Mouse (Mus musculus): ENCODE results near the gene Phf21b. TPM values are rescaled to one million over a fixed set of nuclear protein-coding genes. Genes with fewer than 3 reads are reported as not detected.
"Not testable (repeated sequence)": the region's sequence is repeated elsewhere in the genome, so short reads cannot be mapped to it uniquely, and the experiment has no call there.

Gene Phf21b
- polyA plus RNA-seq (2012; rRNA removed) = 1.9 and 3.9 TPM in 2 replicates

DNA sequence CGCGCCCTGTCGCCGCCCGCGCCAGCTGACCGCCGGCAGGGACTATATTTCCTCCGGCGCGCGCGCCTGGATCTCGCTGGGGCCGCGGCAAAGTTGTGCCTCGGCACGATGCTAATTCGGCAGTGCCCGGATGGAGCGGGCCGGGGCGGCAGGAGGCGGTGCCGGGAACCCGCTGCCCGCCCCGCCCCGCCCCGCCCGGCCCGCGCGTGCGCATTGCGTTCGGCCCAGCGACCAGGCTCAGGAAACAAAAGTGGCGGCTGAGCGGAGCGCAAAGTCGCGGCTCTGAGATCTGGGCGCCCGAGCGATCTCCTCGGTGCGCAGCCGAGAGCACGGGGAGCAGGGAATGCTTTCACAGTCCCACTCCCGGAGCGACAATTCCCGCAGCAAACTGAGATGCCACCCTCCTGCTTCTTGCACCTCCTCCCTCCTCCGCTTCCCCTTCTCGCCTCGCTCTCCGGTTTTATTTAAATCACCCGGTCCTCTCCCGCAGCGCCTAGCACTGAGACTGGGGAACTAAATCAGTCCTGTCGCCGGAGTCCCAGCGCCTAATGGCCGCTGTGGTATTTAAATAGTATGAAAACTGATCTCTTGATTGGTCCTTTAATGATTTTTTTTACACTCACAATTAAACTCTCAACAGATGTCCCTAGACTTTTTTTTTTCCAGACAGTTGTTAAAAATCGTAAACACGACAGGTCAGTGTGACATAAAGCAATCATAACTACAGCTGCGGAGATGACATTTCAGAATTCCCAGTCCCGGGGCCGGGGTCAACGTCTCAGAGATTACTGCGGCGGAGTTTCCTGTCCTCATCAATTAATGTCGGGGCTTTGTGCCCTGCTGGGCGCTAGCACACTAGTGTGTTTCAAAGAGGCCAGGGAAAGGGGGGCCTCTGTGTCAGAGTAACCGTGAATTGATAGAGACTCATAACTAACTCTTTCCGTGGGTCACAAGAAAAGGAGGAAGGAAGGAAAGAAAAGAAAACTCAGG lies at the start of gene Phf21b:
Phf21b (minus strand) TSS at position 44 of the 990 bp plus-strand sequence.
- DNase-seq (ENCODE audit: low spot score) = peak; percentile 79

GRCm38 (mm10) chr15:84903843-84904385 lies 48.1 kb upstream of the Phf21b start:
- no peak for DNase-seq (ENCODE audit: low spot score)

- no peak for DNase-seq (ENCODE audit: low spot score)
Measured at GRCm38 (mm10) chr15:84898077-84898476, 42.2 kb upstream of the Phf21b start.

- DNase-seq (ENCODE audit: low spot score) = no peak
Measured at GRCm38 (mm10) chr15:84896664-84897063, 40.8 kb upstream of the Phf21b start.

GRCm38 (mm10) chr15:84896216-84896615 lies 40.4 kb upstream of the Phf21b start:
- not testable (repeated sequence) for DNase-seq (ENCODE audit: low spot score)

DNA sequence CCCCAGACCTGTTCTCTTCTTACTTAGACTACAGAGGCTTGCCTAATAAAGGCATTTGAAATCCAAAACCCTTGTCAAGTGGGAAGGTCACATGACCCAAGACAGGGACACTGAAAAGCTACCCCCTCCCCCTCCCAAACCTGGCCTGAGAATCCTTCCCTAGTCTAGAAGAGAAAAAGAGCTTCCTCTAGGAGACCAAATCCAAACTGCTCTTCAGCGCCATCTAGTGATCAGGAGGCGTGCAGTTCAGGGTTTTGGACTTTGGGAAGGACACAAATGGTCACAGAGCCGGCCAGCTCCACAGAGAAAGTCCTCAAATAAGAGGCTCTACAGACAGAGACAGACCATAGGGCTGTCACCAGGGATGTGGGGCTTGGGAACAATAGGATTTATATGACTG lies 35.8 kb upstream of the Phf21b start:
- DNase-seq (ENCODE audit: low spot score) = no peak

GRCm38 (mm10) chr15:84891246-84891645 lies 35.4 kb upstream of the Phf21b start:
- no peak for DNase-seq (ENCODE audit: low spot score)

DNA sequence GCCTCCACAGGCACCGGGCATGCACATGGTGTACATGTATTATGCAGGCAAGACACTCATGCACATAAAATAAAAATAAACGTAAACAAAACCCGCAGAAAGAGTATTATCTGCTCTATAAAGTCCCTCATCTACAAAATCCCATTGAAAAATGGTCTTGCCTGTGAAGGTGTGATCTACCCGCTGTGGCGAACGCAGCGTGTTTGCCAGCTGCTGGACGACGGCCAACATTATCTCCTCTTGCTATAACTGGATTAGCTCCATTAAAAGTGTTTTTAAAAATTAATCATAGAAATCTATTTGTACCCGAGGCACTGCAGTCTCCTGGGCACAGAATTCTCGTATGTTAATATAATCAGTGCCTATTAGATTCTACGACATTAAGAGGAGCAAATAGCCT lies 32.2 kb upstream of the Phf21b start:
- DNase-seq (ENCODE audit: low spot score) = no peak

GRCm38 (mm10) chr15:84877029-84877815 lies 21.4 kb upstream of the Phf21b start:
- no peak for DNase-seq (ENCODE audit: low spot score)

DNA sequence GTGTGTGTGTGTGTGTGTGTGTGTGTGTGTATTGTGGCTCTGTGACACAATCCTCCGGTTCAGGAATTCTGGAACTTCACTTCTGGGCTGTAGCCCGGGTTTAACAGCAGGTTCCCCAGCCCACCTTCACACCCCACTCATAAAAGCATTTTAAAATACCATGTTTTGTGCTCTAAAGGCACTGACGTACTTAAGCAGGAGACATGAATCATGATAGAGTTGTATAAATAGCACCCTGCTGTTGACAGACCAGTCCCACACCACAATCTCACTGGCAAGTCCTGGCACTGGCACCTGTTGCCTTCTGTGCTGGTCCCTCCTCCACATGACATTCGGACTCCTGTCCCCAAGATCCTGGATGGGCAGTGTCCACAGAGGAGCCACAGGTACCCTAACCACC lies 18.0 kb upstream of the Phf21b start:
- no peak for DNase-seq (ENCODE audit: low spot score)

DNA sequence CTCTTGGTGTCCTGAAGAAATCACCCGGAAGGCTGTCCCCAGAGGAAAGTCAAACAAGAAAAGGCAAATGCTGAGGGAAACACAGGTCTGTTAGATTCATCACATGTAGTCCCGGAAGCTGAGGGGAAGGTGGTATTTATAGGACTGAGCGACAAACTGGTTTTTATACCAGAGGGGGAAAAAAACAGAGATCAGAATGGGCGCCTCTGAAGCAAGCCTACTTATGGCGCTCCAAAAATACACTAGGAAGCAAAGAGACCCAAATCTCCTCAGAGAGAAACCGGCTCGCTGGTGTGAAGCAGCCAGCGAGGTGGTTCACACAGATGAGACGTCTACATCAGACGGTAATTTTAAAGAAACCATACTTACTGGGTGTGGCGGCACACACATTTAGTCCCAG lies 17.2 kb upstream of the Phf21b start:
- DNase-seq (ENCODE audit: low spot score) = no peak

DNA sequence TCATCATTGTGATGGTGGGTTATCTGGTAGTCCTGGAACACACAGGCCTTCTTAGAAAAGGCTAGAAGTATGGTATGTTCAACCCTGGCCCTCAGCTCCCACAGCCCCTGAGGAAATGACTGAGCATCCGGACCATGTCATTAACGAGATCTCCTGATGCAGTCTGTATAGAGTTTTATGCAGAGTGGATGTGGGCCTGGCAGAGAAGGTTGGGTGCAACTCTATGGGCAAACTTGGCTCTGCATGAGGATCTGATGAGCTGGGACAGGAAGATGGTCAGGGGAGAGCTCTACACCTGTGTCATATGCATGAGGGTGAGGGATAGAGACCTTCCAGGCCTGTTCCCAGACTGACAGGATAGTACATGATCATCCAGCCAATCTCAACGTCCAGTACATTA lies 16.0 kb upstream of the Phf21b start:
- DNase-seq (ENCODE audit: low spot score) = no peak

DNA sequence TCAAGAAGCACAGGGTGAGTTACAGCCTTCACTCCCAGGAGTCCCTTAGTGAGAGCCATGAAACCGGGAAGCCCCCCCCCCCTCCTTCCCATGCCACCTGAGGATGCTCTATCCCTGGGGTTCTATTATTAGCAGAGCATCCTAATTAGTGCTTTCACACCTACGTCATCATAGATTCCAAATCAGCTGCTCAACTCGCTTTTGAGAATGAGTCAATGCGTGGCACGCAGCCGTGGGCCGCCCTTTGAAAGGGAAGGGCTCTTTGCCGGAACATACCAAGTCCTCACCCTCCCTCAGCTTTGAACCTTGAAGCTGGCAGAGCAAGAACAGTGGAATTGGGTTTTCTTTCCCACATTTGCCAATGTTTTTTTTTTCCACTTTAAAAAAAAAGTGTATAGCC lies 6.1 kb upstream of the Phf21b start:
- DNase-seq (ENCODE audit: low spot score) = no peak

DNA sequence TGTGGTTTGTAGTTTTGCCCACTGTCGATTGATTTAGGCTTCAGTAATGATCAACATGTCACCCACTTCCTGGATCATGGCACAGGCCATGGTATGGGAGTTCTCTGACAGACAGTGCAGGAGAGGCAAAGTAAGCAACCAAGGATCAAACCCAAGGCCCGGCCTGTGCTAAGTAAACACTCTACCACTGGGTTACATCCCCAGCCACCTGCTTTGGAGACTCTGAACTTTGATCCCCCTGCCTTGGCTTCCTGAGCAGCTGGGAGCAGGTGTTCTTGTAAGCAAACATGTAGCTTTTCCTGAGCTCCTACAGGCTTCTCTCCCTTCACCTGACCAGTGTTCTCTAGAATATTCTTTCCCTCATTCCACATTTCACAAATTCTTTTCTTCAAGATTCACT lies 1.8 kb upstream of the Phf21b start:
- no peak for DNase-seq (ENCODE audit: low spot score)

DNA sequence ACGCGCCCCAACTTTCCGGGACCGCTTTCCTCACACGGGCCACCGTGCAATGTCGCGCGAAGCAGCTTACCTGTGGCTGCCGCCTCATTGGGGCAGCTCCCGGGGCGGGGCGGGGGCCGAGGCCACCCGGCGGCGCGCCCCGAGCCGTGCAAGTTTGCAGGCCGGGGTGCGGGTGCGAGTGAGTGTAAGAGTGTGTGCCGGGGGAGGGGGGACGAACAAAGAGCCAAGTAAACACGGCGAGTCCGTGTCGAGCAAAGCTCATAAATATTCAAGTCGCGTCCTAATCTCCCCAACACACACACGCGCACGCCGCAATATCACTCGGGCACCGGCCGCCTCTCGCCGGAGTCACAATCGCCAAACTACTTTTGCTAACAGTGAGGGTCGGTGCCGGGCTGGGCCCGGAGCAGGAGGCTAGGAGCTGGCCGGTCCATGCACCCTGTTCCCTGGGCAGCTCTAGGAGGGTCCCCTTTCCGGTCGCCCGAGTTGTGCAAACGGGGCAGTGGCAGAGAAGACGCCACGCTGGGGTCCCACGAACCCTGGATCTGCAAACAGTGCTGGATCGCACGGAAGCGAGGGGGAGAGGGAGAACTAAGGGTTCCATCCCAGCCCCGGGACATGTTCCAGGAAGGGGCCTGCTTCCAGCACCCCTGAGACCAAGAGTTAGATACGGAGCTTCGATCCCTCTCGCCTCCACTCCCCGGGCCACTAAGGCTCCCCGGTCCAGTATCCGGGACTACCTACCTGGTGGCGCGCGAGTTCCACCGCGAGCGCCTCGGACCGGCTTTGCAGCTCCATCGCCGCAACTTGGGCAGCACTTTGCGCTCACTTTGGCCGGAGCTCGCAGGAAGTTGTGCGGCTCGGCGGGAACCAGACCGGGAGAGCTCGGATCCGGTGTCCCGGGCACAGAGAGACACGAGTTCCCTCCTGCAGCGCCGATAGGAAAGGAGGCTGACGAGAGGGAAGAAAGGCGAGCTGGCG lies 638 bp downstream of the Phf21b start:
- DNase-seq (ENCODE audit: low spot score) = peak; percentile 24

- DNase-seq (ENCODE audit: low spot score) = peak; percentile 27
Measured at GRCm38 (mm10) chr15:84854171-84854811, 1.6 kb downstream of the Phf21b start.

DNA sequence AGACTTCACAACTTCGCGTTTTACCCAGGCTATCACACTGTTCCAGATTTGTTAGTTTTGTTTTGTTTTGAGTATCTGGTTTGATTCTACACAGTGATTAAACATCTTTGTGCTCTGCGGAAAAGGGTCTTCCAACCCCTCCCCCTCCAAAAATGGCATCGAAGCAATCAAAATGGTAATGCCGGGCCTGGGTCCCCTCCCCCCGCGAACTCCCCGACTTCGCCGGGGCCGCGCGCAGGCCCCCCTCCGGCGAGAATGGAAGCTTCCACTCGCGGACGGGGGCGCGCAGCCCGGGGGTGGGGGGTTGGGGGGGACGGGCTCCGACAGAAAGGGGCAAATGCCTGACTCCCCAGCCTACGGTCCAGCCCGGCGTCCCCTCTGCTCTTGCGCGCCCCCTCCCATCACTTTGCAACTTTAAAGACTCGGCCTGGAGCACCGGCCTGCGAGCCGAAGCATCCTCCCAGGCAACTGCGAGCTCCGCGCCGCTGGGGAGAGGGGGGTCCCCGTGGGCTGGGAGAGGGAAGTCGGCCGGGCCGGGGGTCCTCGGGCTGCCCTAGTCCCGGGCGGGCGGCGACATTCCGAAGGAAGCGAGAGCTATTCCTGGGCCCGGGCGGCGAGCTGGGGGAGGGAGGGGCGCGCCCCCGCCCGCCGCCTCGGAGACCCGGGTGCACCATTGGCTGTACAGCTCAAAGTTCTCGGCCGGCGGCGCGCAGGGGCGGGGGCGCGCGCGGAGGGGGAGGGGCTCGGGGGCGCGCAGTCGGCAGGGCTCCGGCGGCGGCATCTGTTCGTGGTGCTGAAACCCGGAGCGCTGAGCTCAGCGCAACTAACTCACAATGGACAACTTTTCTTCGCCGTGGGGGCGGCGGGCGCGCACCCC lies 2.4 kb downstream of the Phf21b start:
- DNase-seq (ENCODE audit: low spot score) = peak; percentile 28

GRCm38 (mm10) chr15:84852457-84853070 lies 3.3 kb downstream of the Phf21b start:
- no peak for DNase-seq (ENCODE audit: low spot score)

- no peak for DNase-seq (ENCODE audit: low spot score)
Measured at GRCm38 (mm10) chr15:84850321-84850720, 5.5 kb downstream of the Phf21b start.
